In the genomic region with DNA sequence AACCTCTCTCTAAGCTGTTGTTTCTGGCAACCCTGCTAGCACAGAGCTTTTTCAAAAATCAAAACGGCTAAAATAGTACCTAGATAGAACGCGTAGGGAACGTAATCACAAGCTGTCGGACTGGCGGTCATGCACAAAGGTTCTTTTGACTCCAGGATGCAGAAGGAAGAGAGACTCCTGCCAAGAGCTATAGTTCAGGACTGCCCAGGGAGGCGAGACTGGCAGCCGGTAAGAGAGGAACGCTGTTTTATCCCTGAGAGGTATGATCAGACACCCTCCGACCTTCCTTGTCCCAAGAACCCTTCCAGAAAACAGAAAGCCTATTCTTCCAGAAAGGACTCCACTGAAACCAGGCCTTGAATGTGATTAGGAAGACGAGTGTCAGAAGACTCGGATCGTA, we compare ENCODE assay signal across 17 mouse cellular contexts. TPM values are rescaled to one million over a fixed set of nuclear protein-coding genes. Genes with fewer than 3 reads are reported as not detected.
DNase-seq lines count a peak whose midpoint lies in the region; ATAC-seq and TF ChIP-seq lines count a peak whose summit lies in the region.
"Had no signal": no experiment of that assay in that cellular context is flagged by ENCODE, and none has a peak within 500 bp of the region (broad histone marks: within the 10 kb centered on the region; RNA-seq: fewer than 3 reads in every experiment).

No protein-coding gene starts in this region.

- peak overlapping the region; percentile 23; the same call in 1 of the 2 replicates for H3K4me2 ChIP-seq in forebrain, postnatal 0 days (ENCODE audit: low read depth)
- H3K4me2 ChIP-seq in forebrain, embryonic 13.5 days: no peak overlapping the region
- 0 out of 2 replicates have a peak overlapping the region, but pooled peaks have one; percentile 6 for H3K4me2 ChIP-seq in intestine, postnatal 0 days (replicated peaks; ENCODE audit: low read depth)
- H3K4me2 ChIP-seq in intestine, embryonic 15.5 days (replicated peaks): no peak overlapping the region
- no peak overlapping the region for H3K4me2 ChIP-seq in kidney, embryonic 16.5 days (replicated peaks; ENCODE audit: low read depth, low read length)

- H3K9ac ChIP-seq in forebrain, postnatal 0 days: no peak overlapping the region
- H3K9ac ChIP-seq in forebrain, embryonic 13.5 days: no peak overlapping the region
- H3K9ac ChIP-seq in intestine, postnatal 0 days (ENCODE audit: low read depth, low read length): no peak overlapping the region
- H3K9ac ChIP-seq in intestine, embryonic 15.5 days: no peak overlapping the region
- no peak overlapping the region for H3K9ac ChIP-seq in kidney, embryonic 16.5 days (replicated peaks; ENCODE audit: low read length)
- H3K9ac ChIP-seq: kidney, embryonic 15.5 days had no signal

- no peaks in the 10 kb centered on the region for H3K9me3 ChIP-seq in forebrain, postnatal 0 days (ENCODE audit: low read length)
- no peaks in the 10 kb centered on the region for H3K9me3 ChIP-seq in forebrain, embryonic 13.5 days (replicated peaks)
- no peaks in the 10 kb centered on the region for H3K9me3 ChIP-seq in intestine, postnatal 0 days (ENCODE audit: control insufficient read depth)
- no peaks in the 10 kb centered on the region for H3K9me3 ChIP-seq in intestine, embryonic 15.5 days
- no peaks in the 10 kb centered on the region for H3K9me3 ChIP-seq in kidney, embryonic 16.5 days (ENCODE audit: low read length)
- H3K9me3 ChIP-seq: kidney, embryonic 15.5 days had no signal

- H3K27ac ChIP-seq in forebrain, postnatal 0 days (ENCODE audit: low read depth, low read length): no peak overlapping the region; the same call in 1 of the 2 replicates
- no peak overlapping the region for H3K27ac ChIP-seq in forebrain, embryonic 13.5 days
- H3K27ac ChIP-seq in intestine, postnatal 0 days (ENCODE audit: low read depth, low read length): no peak overlapping the region
- no peak overlapping the region for H3K27ac ChIP-seq in intestine, embryonic 15.5 days
- H3K27ac ChIP-seq in kidney, embryonic 16.5 days (ENCODE audit: low read length): no peak overlapping the region
- H3K27ac ChIP-seq: kidney, embryonic 15.5 days had no signal

- DNase-seq in forebrain, postnatal 0 days: no peak
- DNase-seq in testis, postnatal 10 days (ENCODE audit: low spot score): peak; percentile 14
- DNase-seq in testis, postnatal 14 days (ENCODE audit: low spot score): no peak
- no peak for DNase-seq in thymus, postnatal 25 days
- DNase-seq: cerebellum, adult 2 months; layer of hippocampus, adult 9-11 months; liver; lung, postnatal 36 days; spleen, adult 18-20 months had no signal

- H3K36me3 ChIP-seq in forebrain, postnatal 0 days (ENCODE audit: insufficient read depth): no peaks in the 10 kb centered on the region
- H3K36me3 ChIP-seq in forebrain, embryonic 13.5 days (ENCODE audit: poor library complexity, severe bottlenecking): no peaks in the 10 kb centered on the region
- H3K36me3 ChIP-seq in intestine, postnatal 0 days (ENCODE audit: control insufficient read depth, insufficient read depth): peaks cover 11% of the 10 kb centered on the region
- no peaks in the 10 kb centered on the region for H3K36me3 ChIP-seq in intestine, embryonic 15.5 days
- H3K36me3 ChIP-seq in kidney, embryonic 16.5 days (ENCODE audit: insufficient read depth, low read length): peaks cover 1% of the 10 kb centered on the region; the same call in 1 of the 2 replicates

- H3K4me3 ChIP-seq in forebrain, postnatal 0 days (ENCODE audit: low read depth, low read length): no peak overlapping the region
- H3K4me3 ChIP-seq in forebrain, embryonic 13.5 days: no peak overlapping the region
- no peak overlapping the region for H3K4me3 ChIP-seq in intestine, postnatal 0 days (ENCODE audit: low read depth, low read length)
- H3K4me3 ChIP-seq in intestine, embryonic 15.5 days (replicated peaks): no peak overlapping the region
- H3K4me3 ChIP-seq in kidney, embryonic 16.5 days (ENCODE audit: low read length): no peak overlapping the region
- H3K4me3 ChIP-seq: kidney, embryonic 15.5 days had no signal

- 0 out of 2 replicates have a peak, but pooled peaks cover 5% of the 10 kb centered on the region for H3K4me1 ChIP-seq in forebrain, postnatal 0 days (ENCODE audit: insufficient read depth)
- H3K4me1 ChIP-seq in forebrain, embryonic 13.5 days: peaks cover 31% of the 10 kb centered on the region
- H3K4me1 ChIP-seq in intestine, postnatal 0 days (replicated peaks; ENCODE audit: control insufficient read depth, insufficient read depth, low read length): peaks cover 4% of the 10 kb centered on the region
- peaks cover 13% of the 10 kb centered on the region for H3K4me1 ChIP-seq in intestine, embryonic 15.5 days (replicated peaks)
- H3K4me1 ChIP-seq in kidney, embryonic 16.5 days (ENCODE audit: insufficient read depth, low read length): peaks cover 24% of the 10 kb centered on the region

- H3K27me3 ChIP-seq in forebrain, postnatal 0 days (ENCODE audit: insufficient read depth, low read length): no peaks in the 10 kb centered on the region
- H3K27me3 ChIP-seq in forebrain, embryonic 13.5 days: peaks cover 3% of the 10 kb centered on the region; the same call in 1 of the 2 replicates
- H3K27me3 ChIP-seq in intestine, postnatal 0 days (replicated peaks; ENCODE audit: control insufficient read depth, insufficient read depth, low read length): no peaks in the 10 kb centered on the region
- H3K27me3 ChIP-seq in intestine, embryonic 15.5 days (replicated peaks): no peaks in the 10 kb centered on the region
- H3K27me3 ChIP-seq in kidney, embryonic 16.5 days (ENCODE audit: insufficient read depth, low read length): no peaks in the 10 kb centered on the region
- H3K27me3 ChIP-seq: kidney, embryonic 15.5 days had no signal

- WGBS in forebrain, postnatal 0 days: 23% methylated on average over 13 of the region's 13 CpGs
- WGBS in forebrain, embryonic 13.5 days: 45% methylated on average over 13 of the region's 13 CpGs
- WGBS in intestine, postnatal 0 days: 74% methylated on average over 13 of the region's 13 CpGs
- 80% methylated on average over 13 of the region's 13 CpGs for WGBS in intestine, embryonic 15.5 days
- WGBS in kidney, embryonic 16.5 days: 75% methylated on average over 13 of the region's 13 CpGs

- ATAC-seq in forebrain, postnatal 0 days: no peak
- no peak for ATAC-seq in forebrain, embryonic 13.5 days
- no peak for ATAC-seq in intestine, postnatal 0 days
- ATAC-seq in intestine, embryonic 15.5 days: no peak
- no peak for ATAC-seq in kidney, embryonic 16.5 days (ENCODE audit: low FRiP score, low TSS enrichment)
- ATAC-seq: forebrain, embryonic 16.5 days had no signal

- TF ChIP-seq CTCF in forebrain, postnatal 0 days (IDR thresholded peaks at IDR 0.05; ENCODE audit: low read depth): no peak
- TF ChIP-seq CTCF in intestine, postnatal 0 days (IDR thresholded peaks at IDR 0.05; ENCODE audit: low read depth): no peak

RNA-seq across cellular contexts. Expression of gene Sft2d2, which starts 2.6 kb away (rescaled TPM):
- 7.5 and 8.8 TPM in 2 replicates for total RNA-seq in forebrain, postnatal 0 days (2014; rRNA removed)
- polyA plus RNA-seq in forebrain, postnatal 0 days (2015; fragmentation: Nextera tagmentation; extraction: Ambion mirVana): 3.3 and 4.6 TPM in 2 replicates
- 6.2 and 6.9 TPM in 2 replicates for polyA plus RNA-seq in forebrain, embryonic 13.5 days (2015; fragmentation: Nextera tagmentation; extraction: Ambion mirVana)
- polyA plus RNA-seq in intestine, postnatal 0 days (2015; fragmentation: Nextera tagmentation; extraction: Ambion mirVana): 24.3 and 26.1 TPM in 2 replicates
- 25.9 and 27.1 TPM in 2 replicates for polyA plus RNA-seq in intestine, embryonic 15.5 days (2015; fragmentation: Nextera tagmentation; extraction: Ambion mirVana)
- polyA plus RNA-seq in kidney, embryonic 16.5 days (2015; fragmentation: Nextera tagmentation; extraction: Ambion mirVana): 29.7 and 29.9 TPM in 2 replicates

RNA-seq across cellular contexts. Expression of gene Tbx19, which starts 31.0 kb away (rescaled TPM):
- not detected in 2 replicates for total RNA-seq in forebrain, postnatal 0 days (2014; rRNA removed)
- not detected in 2 replicates for polyA plus RNA-seq in forebrain, postnatal 0 days (2015; fragmentation: Nextera tagmentation; extraction: Ambion mirVana)
- polyA plus RNA-seq in forebrain, embryonic 13.5 days (2015; fragmentation: Nextera tagmentation; extraction: Ambion mirVana): 0.10 and 0.24 TPM in 2 replicates
- polyA plus RNA-seq in intestine, postnatal 0 days (2015; fragmentation: Nextera tagmentation; extraction: Ambion mirVana): 0.05 TPM in 1 of 2 replicates, not detected in the other
- not detected in 2 replicates for polyA plus RNA-seq in intestine, embryonic 15.5 days (2015; fragmentation: Nextera tagmentation; extraction: Ambion mirVana)
- not detected in 2 replicates for polyA plus RNA-seq in kidney, embryonic 16.5 days (2015; fragmentation: Nextera tagmentation; extraction: Ambion mirVana)
- total RNA-seq: adrenal gland, postnatal 4 days; ES-E14 had no signal
- polyA plus RNA-seq: cerebellum, adult 2 months; forebrain, embryonic 16.5 days had no signal

RNA-seq across cellular contexts. Expression of gene Tiprl, which starts 45.2 kb away (rescaled TPM):
- 52.4 and 54.8 TPM in 2 replicates for total RNA-seq in forebrain, postnatal 0 days (2014; rRNA removed)
- polyA plus RNA-seq in forebrain, postnatal 0 days (2015; fragmentation: Nextera tagmentation; extraction: Ambion mirVana): 151 and 152 TPM in 2 replicates
- 125 and 136 TPM in 2 replicates for polyA plus RNA-seq in forebrain, embryonic 13.5 days (2015; fragmentation: Nextera tagmentation; extraction: Ambion mirVana)
- 59.7 and 61.9 TPM in 2 replicates for polyA plus RNA-seq in intestine, postnatal 0 days (2015; fragmentation: Nextera tagmentation; extraction: Ambion mirVana)
- polyA plus RNA-seq in intestine, embryonic 15.5 days (2015; fragmentation: Nextera tagmentation; extraction: Ambion mirVana): 77.9 and 85.6 TPM in 2 replicates
- polyA plus RNA-seq in kidney, embryonic 16.5 days (2015; fragmentation: Nextera tagmentation; extraction: Ambion mirVana): 112 and 115 TPM in 2 replicates

Comparison
In these comparisons a context has a peak if more than half of its experiments do, and no peak if none do; other contexts are left out.
1. H3K4me2 ChIP-seq: peak in forebrain, postnatal 0 days (single experiment) and intestine, postnatal 0 days (single experiment); none in forebrain, embryonic 13.5 days (single experiment), intestine, embryonic 15.5 days (single experiment) and kidney, embryonic 16.5 days (single experiment).